Mouse (Mus musculus) CH12.LX (cell line): ENCODE data around the gene Ralgapb.

ENCODE experiments used
- CHD2 ChIP-seq: IDR thresholded peaks from 2 replicates; pipeline ENCODE4 v1.6.1; 2011; ENCODE audit warnings: low read length, improper control_type of control experiment
- E2F4 ChIP-seq: IDR thresholded peaks from 2 replicates; pipeline ENCODE4 v1.6.1; 2011; ENCODE audit warnings: low read depth, low read length, improper control_type of control experiment; ENCODE audit not compliant: insufficient replicate concordance
- MAFK ChIP-seq: IDR thresholded peaks from 2 replicates; pipeline ENCODE4 v1.6.1; 2011; ENCODE audit warnings: low read length, improper control_type of control experiment; ENCODE audit not compliant: insufficient replicate concordance
- MAX ChIP-seq: IDR thresholded peaks from 2 replicates; pipeline ENCODE4 v1.6.1; 2011; ENCODE audit warnings: low read length, improper control_type of control experiment
- MEF2A ChIP-seq: IDR thresholded peaks from 2 replicates; pipeline ENCODE4 v1.6.1; 2014; ENCODE audit warnings: low read depth, mild to moderate bottlenecking, inconsistent platforms, low read length, improper control_type of control experiment, borderline replicate concordance
- POLR2A ChIP-seq: IDR thresholded peaks from 2 replicates; pipeline ENCODE4 v1.6.1; 2011; ENCODE audit warnings: low read depth, mild to moderate bottlenecking, improper control_type of control experiment, low read length
- SIN3A ChIP-seq: IDR thresholded peaks from 2 replicates; pipeline ENCODE4 v1.6.1; 2012; ENCODE audit warnings: low read length, improper control_type of control experiment, inconsistent platforms
- TBP ChIP-seq: conservative IDR thresholded peaks from 2 replicates; pipeline ENCODE4 v1.6.1; 2011; ENCODE audit warnings: low read depth, low read length, improper control_type of control experiment
- UBTF ChIP-seq: IDR thresholded peaks from 2 replicates; pipeline ENCODE4 v1.6.1; 2012; ENCODE audit warnings: low read depth, mild to moderate bottlenecking, inconsistent platforms, low read length, improper control_type of control experiment, moderate library complexity
- ZC3H11A ChIP-seq: IDR thresholded peaks from 2 replicates; pipeline ENCODE4 v1.6.1; 2012; ENCODE audit warnings: low read depth, mild to moderate bottlenecking, inconsistent platforms, low read length, improper control_type of control experiment

- TF ChIP-seq MEF2A (no peak), MAX (no peak), ZC3H11A (no peak), CHD2 (no peak), UBTF (no peak), TBP (no peak), POLR2A (no peak), E2F4 (no peak), MAFK (no peak), SIN3A (no peak)
Measured at GRCm38 (mm10) chr2:158365099-158365850, 44.4 kb upstream of the Ralgapb start.
